Mouse (Mus musculus) embryonic fibroblast, embryonic 13.5 days (primary cell): ENCODE results near the gene Slc9a4.

Source experiments
- CTCF ChIP-seq: IDR thresholded peaks from 2 replicates; pipeline ENCODE4 v1.5.1; 2011; ENCODE audit warnings: mild to moderate bottlenecking, control low read depth, low read length, moderate library complexity, borderline replicate concordance; ENCODE audit not compliant: insufficient read depth
- POLR2A ChIP-seq: IDR thresholded peaks from 2 replicates; pipeline ENCODE4 v1.6.1; 2011; ENCODE audit warnings: low read depth, mild to moderate bottlenecking, control low read depth, low read length, moderate library complexity

- TF ChIP-seq CTCF (no peak), POLR2A (no peak)
These were observed 388 bp downstream of the Slc9a4 start for GRCm38 (mm10) chr1:40580269-40580668.
